Mouse (Mus musculus) 416B (cell line): ENCODE measurements around the gene Tsnax.

Experiments
- DNase-seq: peaks from one replicate; pipeline ENCODE4 v3.0.0; 2011; ENCODE audit warnings: low read depth

Tsnax gene

DNA sequence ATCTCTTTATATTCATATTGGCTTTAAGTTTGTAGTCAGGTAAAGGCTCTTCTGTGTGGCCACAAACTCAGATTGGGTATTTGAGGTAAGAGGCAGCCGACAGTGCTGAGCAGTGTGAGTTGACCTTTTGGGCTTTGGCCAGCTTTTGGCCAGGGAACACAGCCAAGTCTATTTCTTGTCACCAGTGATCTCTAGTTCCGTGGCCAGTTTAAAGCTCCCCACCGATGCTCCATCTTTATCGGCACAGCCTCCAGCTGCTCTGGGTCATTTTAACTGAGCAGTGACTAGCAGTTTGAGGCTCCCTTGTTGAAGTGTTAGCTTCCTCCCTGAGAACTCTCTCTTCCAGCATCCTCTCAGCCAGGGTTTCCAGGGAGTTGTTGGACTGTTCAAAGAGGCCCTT, 70.9 kb downstream of the Tsnax start:
- DNase-seq, result peak; percentile 39
